Mouse (Mus musculus) ovary, adult 10 weeks (tissue): ENCODE results near the gene Gm21425. TPM values are rescaled to one million over a fixed set of nuclear protein-coding genes. Genes with fewer than 3 reads are reported as not detected.

Experiments used
- polyA plus RNA-seq: library from polyadenylated mRNA; stranded (reverse); fragments of 350-450 nt; fragmentation: Illumina TruSeq; extraction: RNeasy Lipid Tissue Mini Kit (QIAGEN cat#74804); gene quantifications from one replicate; pipeline ENCODE4 v1.2.3, GENCODE M21; 2014

The Gm21425 gene
- polyA plus RNA-seq, result not detected

GRCm38 (mm10) chrY:13161668-13162067 is at the start of gene Gm21425:
Gm21425 (plus strand) TSS chrY:13161968.

GRCm38 (mm10) chrY:13133392-13133791 is 28.4 kb upstream of the Gm21425 start, which contains the start of gene Gm21891:
Gm21891 (minus strand) TSS chrY:13133492.

Other genes starting within 250 kb of the Gm21425 start
- not detected for gene Gm20807, start 119.1 kb upstream of the Gm21425 start, polyA plus RNA-seq
- gene Gm21891, start 28.5 kb upstream of the Gm21425 start, polyA plus RNA-seq, result not detected
- gene Gm21828, start 62.0 kb downstream of the Gm21425 start, polyA plus RNA-seq, result not detected
- not detected for gene Gm21440, start 90.4 kb downstream of the Gm21425 start, polyA plus RNA-seq
- gene Gm21454, start 90.5 kb downstream of the Gm21425 start, polyA plus RNA-seq, result not detected
- gene Gm21725, start 187.1 kb downstream of the Gm21425 start, polyA plus RNA-seq, result not detected